Comparison of ENCODE assay signal across 18 mouse cellular contexts in genomic region chr6:97303277-97304109, GRCm38 (mm10). TPM values are rescaled to one million over a fixed set of nuclear protein-coding genes. Genes with fewer than 3 reads are reported as not detected.
DNase-seq lines count a peak whose midpoint lies in the region; ATAC-seq and TF ChIP-seq lines count a peak whose summit lies in the region.
"Had no signal": no experiment of that assay in that cellular context is flagged by ENCODE, and none has a peak within 500 bp of the region (broad histone marks: within the 10 kb centered on the region; RNA-seq: fewer than 3 reads in every experiment).

No protein-coding gene starts in this region.

- no peak overlapping the region for H3K27ac ChIP-seq in forebrain, postnatal 0 days (ENCODE audit: low read depth, low read length)
- H3K27ac ChIP-seq in stomach, postnatal 0 days (replicated peaks), result no peak overlapping the region
- H3K27ac ChIP-seq: heart, adult 2 months; limb, embryonic 10.5 days; liver, embryonic 14.5 days; midbrain, embryonic 12.5 days had no signal

- no peak overlapping the region for H3K9ac ChIP-seq in forebrain, postnatal 0 days
- no peak overlapping the region for H3K9ac ChIP-seq in stomach, postnatal 0 days (ENCODE audit: low read length)
- H3K9ac ChIP-seq: liver, embryonic 14.5 days; midbrain, embryonic 12.5 days had no signal

- 50% methylated on average over 9 of the region's 9 CpGs for WGBS in forebrain, postnatal 0 days
- 81% methylated on average over 9 of the region's 9 CpGs for WGBS in stomach, postnatal 0 days

- no peak for TF ChIP-seq CTCF in forebrain, postnatal 0 days (IDR thresholded peaks at IDR 0.05; ENCODE audit: low read depth)
- no peak for TF ChIP-seq CTCF in stomach, postnatal 0 days (IDR thresholded peaks at IDR 0.05; ENCODE audit: low read depth)

- H3K36me3 ChIP-seq in forebrain, postnatal 0 days (ENCODE audit: insufficient read depth), result peaks cover 23% of the 10 kb centered on the region; the same call in 1 of the 2 replicates
- 0 out of 2 replicates have a peak, but pooled peaks cover 3% of the 10 kb centered on the region for H3K36me3 ChIP-seq in stomach, postnatal 0 days (ENCODE audit: control insufficient read depth, insufficient read depth, low read length)

- H3K27me3 ChIP-seq in forebrain, postnatal 0 days (ENCODE audit: insufficient read depth, low read length), result no peaks in the 10 kb centered on the region
- no peaks in the 10 kb centered on the region for H3K27me3 ChIP-seq in stomach, postnatal 0 days (ENCODE audit: control insufficient read depth, insufficient read depth, low read length)
- H3K27me3 ChIP-seq: midbrain, embryonic 12.5 days had no signal

- intact Hi-C loops in heart, postnatal 36 days (cut with DNase I), result no loop called here

- DNase-seq in heart, adult 11 months, result peak; percentile 70
- DNase-seq in heart, postnatal 36 days, result no peak
- DNase-seq in retina, postnatal 1 day, result peak; percentile 22
- no peak for DNase-seq in retina, embryonic 14.5 days (ENCODE audit: low spot score)
- DNase-seq in forebrain, postnatal 0 days, result peak; percentile 48
- DNase-seq in stomach, postnatal 0 days (ENCODE audit: low spot score), result no peak
- DNase-seq in B cell, adult 2 months, result no peak
- no peak for DNase-seq in adrenal gland, postnatal 10 days
- DNase-seq: adrenal gland, adult 8-10 months; heart, adult 2 months; heart, postnatal 10 days; lung, postnatal 14 days; spleen, adult 18-20 months had no signal

- TF ChIP-seq EP300 in stomach, postnatal 0 days (optimal IDR thresholded peaks at IDR 0.05), result no peak

- no peak overlapping the region for H3K4me2 ChIP-seq in forebrain, postnatal 0 days (ENCODE audit: low read depth)
- no peak overlapping the region for H3K4me2 ChIP-seq in stomach, postnatal 0 days (replicated peaks; ENCODE audit: low read depth)
- H3K4me2 ChIP-seq: midbrain, embryonic 12.5 days had no signal

- peak; percentile 29; the same call in 1 of the 2 replicates for ATAC-seq in forebrain, postnatal 0 days
- ATAC-seq in stomach, postnatal 0 days (ENCODE audit: low FRiP score, low TSS enrichment), result no peak
- ATAC-seq: intestine, postnatal 0 days had no signal

- no peak overlapping the region for H3K4me3 ChIP-seq in forebrain, postnatal 0 days (ENCODE audit: low read depth, low read length)
- H3K4me3 ChIP-seq in stomach, postnatal 0 days (ENCODE audit: low read depth, low read length), result no peak overlapping the region
- H3K4me3 ChIP-seq: erythroblast, embryonic 14.5 days; heart, adult 2 months; limb, embryonic 10.5 days; midbrain, embryonic 12.5 days had no signal

- H3K4me1 ChIP-seq in forebrain, postnatal 0 days (ENCODE audit: insufficient read depth), result no peaks in the 10 kb centered on the region
- H3K4me1 ChIP-seq in stomach, postnatal 0 days (replicated peaks; ENCODE audit: control insufficient read depth, insufficient read depth), result no peaks in the 10 kb centered on the region
- H3K4me1 ChIP-seq: midbrain, embryonic 12.5 days had no signal

- H3K9me3 ChIP-seq in forebrain, postnatal 0 days (ENCODE audit: low read length), result no peaks in the 10 kb centered on the region
- H3K9me3 ChIP-seq in stomach, postnatal 0 days (ENCODE audit: control insufficient read depth, low read length), result no peaks in the 10 kb centered on the region
- H3K9me3 ChIP-seq: limb, embryonic 10.5 days; midbrain, embryonic 12.5 days had no signal

RNA-seq across cellular contexts. Expression of gene Lmod3, which starts 50.9 kb away (rescaled TPM):
- total RNA-seq in heart, postnatal 36 days (2021), result 10 to 100 TPM; 57.6 to 64.6 TPM
- total RNA-seq in forebrain, postnatal 0 days (2014; rRNA removed), result 0.05 and 0.46 TPM in 2 replicates
- polyA plus RNA-seq in forebrain, postnatal 0 days (2015; fragmentation: Nextera tagmentation; extraction: Ambion mirVana), result 0.08 and 0.11 TPM in 2 replicates
- polyA plus RNA-seq in stomach, postnatal 0 days (2015; fragmentation: Nextera tagmentation; extraction: Ambion mirVana), result 0.16 and 0.27 TPM in 2 replicates
- 10 to 100 TPM in 1 of 2 experiments, 1 to 10 TPM in 1; 3.1 to 17.1 TPM for total RNA-seq in adrenal gland, postnatal 10 days (2021)
- polyA plus RNA-seq: erythroblast, embryonic 14.5 days; liver, embryonic 14.5 days; midbrain, embryonic 12.5 days had no signal

Comparison
In these comparisons a context has a peak if more than half of its experiments do, and no peak if none do; other contexts are left out.
1. DNase-seq: peak in heart, adult 11 months (single experiment), retina, postnatal 1 day (single experiment) and forebrain, postnatal 0 days (single experiment); none in heart, postnatal 36 days (0 of 2), retina, embryonic 14.5 days (single experiment), stomach, postnatal 0 days (single experiment), B cell, adult 2 months (0 of 2) and adrenal gland, postnatal 10 days (single experiment).